Mouse (Mus musculus): ENCODE results near the gene Dennd1a.

DNA sequence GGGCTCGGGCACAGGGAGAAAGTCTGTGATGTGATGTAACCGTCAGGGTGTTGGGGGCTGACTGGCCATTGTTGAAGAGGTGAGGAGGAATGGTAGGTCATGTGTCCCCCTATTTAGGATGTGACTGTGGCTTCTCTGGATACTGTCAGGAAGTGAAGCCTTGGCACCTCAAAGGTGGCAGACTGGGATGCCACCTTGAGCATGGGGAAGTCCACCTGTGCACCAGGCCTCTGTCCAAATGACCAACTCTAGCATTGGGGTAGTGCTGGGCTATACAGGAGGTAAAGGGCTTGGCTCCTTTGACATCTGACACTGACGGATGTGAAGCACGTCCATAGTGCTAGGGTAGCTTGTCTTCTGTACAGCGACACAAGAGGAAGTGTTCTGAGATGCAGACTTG, 474.8 kb downstream of the Dennd1a start:
- TF ChIP-seq EP300 (IDR thresholded peaks at IDR 0.05; ENCODE audit: insufficient read depth, low read depth, low read length) (no peak), POLR2A (IDR thresholded peaks at IDR 0.05; ENCODE audit: insufficient read depth, low read depth, low read length) (no peak), CTCF (IDR thresholded peaks at IDR 0.05) (no peak)

Measured in heart, adult 2 months (tissue).